Mouse (Mus musculus) CH12.LX (cell line): ENCODE results near the gene Bloc1s1. TPM values are rescaled to one million over a fixed set of nuclear protein-coding genes. Genes with fewer than 3 reads are reported as not detected.

Source experiments
- DNase-seq: peaks from one replicate; pipeline ENCODE4 v3.0.0-alpha.2; 2013; ENCODE audit errors: extremely low read depth
- H3K27ac ChIP-seq: 2 replicates; pipeline ENCODE4 v1.5.1; 2012; ENCODE audit warnings: low read depth, mild to moderate bottlenecking, control low read depth, moderate library complexity; ENCODE audit not compliant: insufficient read depth
- H3K27me3 ChIP-seq: replicated peaks from 2 replicates; pipeline ENCODE3; 2012; ENCODE audit warnings: inconsistent platforms
- H3K36me3 ChIP-seq, 2 experiments: replicated peaks in 1 of 2; 2 replicates each; pipeline versions ENCODE3 to v1.6.1; 2012; ENCODE audit warnings: inconsistent platforms in 1 of 2, low read length in 1 of 2, mild to moderate bottlenecking in 1 of 2, mixed read lengths in 1 of 2, moderate library complexity in 1 of 2; ENCODE audit not compliant: control insufficient read depth in 1 of 2, insufficient read depth in 1 of 2
- H3K4me1 ChIP-seq, 2 experiments: 2 replicates each; pipeline ENCODE4 v1.6.1; 2012; ENCODE audit warnings: inconsistent platforms in 1 of 2, moderate library complexity in 1 of 2; ENCODE audit not compliant: insufficient read depth in 2 of 2, control insufficient read depth in 1 of 2
- H3K4me2 ChIP-seq: 2 replicates; pipeline ENCODE4 v1.6.1; 2012; ENCODE audit warnings: low read depth, mild to moderate bottlenecking, control low read depth; ENCODE audit not compliant: poor library complexity, insufficient read depth, severe bottlenecking
- H3K4me3 ChIP-seq, 3 experiments: fragments of 150-350 bp in 1 of 3; sonication (generic) in 1 of 3; replicated peaks in 1 of 3; 2 replicates each; pipeline versions ENCODE3 to v1.5.1; 2011 to 2012; ENCODE audit warnings: low read depth in 2 of 3, low read length in 2 of 3, mild to moderate bottlenecking in 2 of 3, moderate library complexity in 2 of 3, control low read depth in 1 of 3, improper control_type of control experiment in 1 of 3, inconsistent platforms in 1 of 3, mixed read lengths in 1 of 3; ENCODE audit not compliant: poor library complexity in 1 of 3
- H3K79me2 ChIP-seq: replicated peaks from 2 replicates; pipeline ENCODE4 v1.6.1; 2012; ENCODE audit warnings: mild to moderate bottlenecking, moderate library complexity; ENCODE audit not compliant: control insufficient read depth, poor library complexity, insufficient read depth, severe bottlenecking; ENCODE audit errors: extremely low read depth
- H3K9ac ChIP-seq: 2 replicates; pipeline ENCODE4 v1.6.1; 2012; ENCODE audit warnings: low read depth, mild to moderate bottlenecking, control low read depth, moderate library complexity; ENCODE audit not compliant: insufficient read depth
- H3K9me3 ChIP-seq: replicated peaks from 2 replicates; pipeline ENCODE3; 2012; ENCODE audit warnings: low read length, inconsistent platforms, mixed read lengths
- BHLHE40 ChIP-seq: IDR thresholded peaks from 2 replicates; pipeline ENCODE4 v1.6.1; 2011; ENCODE audit warnings: mild to moderate bottlenecking, low read depth, low read length, improper control_type of control experiment
- EP300 ChIP-seq: IDR thresholded peaks from 2 replicates; pipeline ENCODE4 v1.6.1; 2011; ENCODE audit warnings: low read length, improper control_type of control experiment
- HCFC1 ChIP-seq: IDR thresholded peaks from 2 replicates; pipeline ENCODE4 v1.6.1; 2012; ENCODE audit warnings: low read depth, mild to moderate bottlenecking, inconsistent platforms, low read length, improper control_type of control experiment
- IRF4 ChIP-seq: IDR thresholded peaks from 2 replicates; pipeline ENCODE4 v1.6.1; 2014; ENCODE audit warnings: low read depth, mild to moderate bottlenecking, inconsistent platforms, low read length, improper control_type of control experiment
- JUN ChIP-seq: IDR thresholded peaks from 2 replicates; pipeline ENCODE4 v1.6.1; 2011; ENCODE audit warnings: low read depth, mild to moderate bottlenecking, low read length, improper control_type of control experiment, moderate library complexity; ENCODE audit not compliant: insufficient read depth
- KAT2A ChIP-seq: IDR thresholded peaks from 2 replicates; pipeline ENCODE4 v1.6.1; 2012; ENCODE audit warnings: low read length, improper control_type of control experiment, inconsistent platforms; ENCODE audit not compliant: insufficient replicate concordance
- MAX ChIP-seq: IDR thresholded peaks from 2 replicates; pipeline ENCODE4 v1.6.1; 2011; ENCODE audit warnings: low read length, improper control_type of control experiment
- MYC ChIP-seq: IDR thresholded peaks from 2 replicates; pipeline ENCODE4 v1.6.1; 2011; ENCODE audit warnings: low read depth, mild to moderate bottlenecking, improper control_type of control experiment, low read length
- NRF1 ChIP-seq: IDR thresholded peaks from 2 replicates; pipeline ENCODE4 v1.6.1; 2014; ENCODE audit warnings: low read depth, mild to moderate bottlenecking, inconsistent platforms, low read length, improper control_type of control experiment, moderate library complexity
- POLR2A ChIP-seq: IDR thresholded peaks from 2 replicates; pipeline ENCODE4 v1.6.1; 2011; ENCODE audit warnings: low read depth, mild to moderate bottlenecking, improper control_type of control experiment, low read length
- POLR2AphosphoS2 ChIP-seq: IDR thresholded peaks from 2 replicates; pipeline ENCODE4 v1.6.1; 2011; ENCODE audit warnings: low read depth, low read length, improper control_type of control experiment
- RAD21 ChIP-seq: IDR thresholded peaks from 2 replicates; pipeline ENCODE4 v1.6.1; 2011; ENCODE audit warnings: low read depth, mild to moderate bottlenecking, low read length, improper control_type of control experiment, moderate library complexity
- SMC3 ChIP-seq: IDR thresholded peaks from 2 replicates; pipeline ENCODE4 v1.6.1; 2011; ENCODE audit warnings: low read depth, low read length, improper control_type of control experiment
- TBP ChIP-seq: conservative IDR thresholded peaks from 2 replicates; pipeline ENCODE4 v1.6.1; 2011; ENCODE audit warnings: low read depth, low read length, improper control_type of control experiment
- USF1 ChIP-seq: IDR thresholded peaks from 2 replicates; pipeline ENCODE4 v1.6.1; 2014; ENCODE audit warnings: low read depth, mild to moderate bottlenecking, inconsistent platforms, low read length, improper control_type of control experiment
- ZKSCAN1 ChIP-seq: IDR thresholded peaks from 2 replicates; pipeline ENCODE4 v1.6.1; 2012; ENCODE audit warnings: low read depth, inconsistent platforms, low read length, improper control_type of control experiment, borderline replicate concordance
- ZMIZ1 ChIP-seq: IDR thresholded peaks from 2 replicates; pipeline ENCODE4 v1.6.1; 2012; ENCODE audit warnings: low read depth, mild to moderate bottlenecking, inconsistent platforms, low read length, improper control_type of control experiment
- dilution Hi-C: fragments of 300-500 bp; cut with MboI; formaldehyde crosslinking; loops from 2 replicates; pipeline ENCODE4 v1.14.3; 2020; ENCODE audit warnings: low sequenced_read_pairs; ENCODE audit not compliant: extremely low pct_unique_long_range_greater_than_20kb, extremely low pct_ligation_motif_present
- in situ Hi-C: fragments of 300-500 bp; cut with MboI; formaldehyde crosslinking; loops from 3 replicates; pipeline ENCODE4 v1.14.3; 2019; ENCODE audit warnings: low sequenced_read_pairs, low pct_ligation_motif_present, low pct_unique_long_range_greater_than_20kb, mixed read lengths
- polyA plus RNA-seq: library from polyadenylated mRNA; unstranded; fragments of >175 nt; gene quantifications from 2 replicates; pipeline ENCODE4 v1.2.1, GENCODE M21; 2012; ENCODE audit warnings: low read depth; ENCODE audit not compliant: insufficient read length
- total RNA-seq, 2 experiments: library from RNA; depleted of rRNA; stranded (reverse); fragments of 300-350 nt in 1 of 2; fragments of >200 nt in 1 of 2; gene quantifications; 2 replicates each; pipeline ENCODE4 v1.2.3; 2012 to 2014

Gene Bloc1s1
- total and polyA plus RNA-seq, 3 experiments, result 34.1 to 74.4 (median 37.1) TPM

DNA sequence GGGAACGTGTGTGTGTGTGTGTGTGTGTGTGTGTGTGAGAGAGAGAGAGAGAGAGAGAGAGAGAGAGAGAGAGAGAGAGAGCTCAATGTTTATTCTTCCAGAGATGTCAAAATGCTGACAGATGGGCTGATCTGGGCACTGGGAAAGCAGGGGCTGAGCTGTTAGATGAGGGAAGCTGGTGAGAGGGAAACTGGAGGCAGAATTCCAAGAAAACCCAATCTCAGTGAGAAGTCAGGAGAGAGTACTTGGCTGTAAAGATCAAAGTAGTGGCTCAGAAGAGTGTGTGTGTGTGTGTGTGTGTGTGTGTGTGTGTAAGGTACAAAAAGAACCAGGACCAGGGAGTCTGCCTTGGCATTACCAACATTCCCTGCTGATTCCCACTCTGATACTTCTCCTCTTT, 26.3 kb downstream of the Bloc1s1 start:
- dilution Hi-C loops, result no loop called here
- H3K36me3 ChIP-seq, result no peaks in the 10 kb centered on the region
- H3K4me2 ChIP-seq, result no peak overlapping the region
- H3K27me3 ChIP-seq, result peaks cover 20% of the 10 kb centered on the region
- TF ChIP-seq JUN (no peak), HCFC1 (no peak), MAX (no peak), ZMIZ1 (no peak)
- H3K79me2 ChIP-seq, result no peaks in the 10 kb centered on the region
- no peak for DNase-seq
- H3K9ac ChIP-seq, result no peak overlapping the region
- H3K27ac ChIP-seq, result no peak overlapping the region
- peaks cover 5 to 9% of the 10 kb centered on the region in 2 experiments; a peak in 3 of 4 replicates for H3K4me1 ChIP-seq
- no peak overlapping the region for H3K4me3 ChIP-seq
- no peaks in the 10 kb centered on the region for H3K9me3 ChIP-seq
- in situ Hi-C loops, result loop anchor here (5.0 kb wide), 2 partner anchors 60 to 125 kb away; no protein-coding TSS in a partner anchor

DNA sequence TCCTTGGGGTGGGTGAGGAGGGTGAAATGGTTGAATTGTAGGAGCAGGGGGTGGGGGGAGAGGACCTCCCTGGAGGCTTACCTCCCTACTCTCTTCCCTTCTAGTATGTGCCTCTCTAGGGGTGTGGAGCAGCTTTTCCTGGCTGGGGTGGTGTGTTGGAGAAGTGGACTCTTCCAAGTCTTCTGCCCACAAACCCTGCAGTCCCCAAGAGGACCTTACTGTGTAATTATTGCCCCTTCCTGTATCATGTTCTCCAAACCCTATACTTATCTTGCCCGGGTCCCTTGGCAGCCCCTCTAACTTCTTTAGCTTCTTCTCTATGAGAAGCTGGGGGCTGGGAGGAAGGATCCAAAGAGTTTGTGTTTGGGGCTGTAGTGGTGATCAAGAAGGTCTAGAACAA, 27.0 kb downstream of the Bloc1s1 start:
- no peaks in the 10 kb centered on the region for H3K79me2 ChIP-seq
- H3K27ac ChIP-seq, result no peak overlapping the region
- TF ChIP-seq POLR2A, result no peak
- dilution Hi-C loops, result no loop called here
- DNase-seq, result no peak
- in situ Hi-C loops, result loop anchor here (5.0 kb wide), 2 partner anchors 60 to 125 kb away; no protein-coding TSS in a partner anchor
- no peak overlapping the region for H3K4me3 ChIP-seq
- H3K36me3 ChIP-seq, result no peaks in the 10 kb centered on the region
- no peak overlapping the region for H3K9ac ChIP-seq
- H3K4me2 ChIP-seq, result no peak overlapping the region
- no peaks in the 10 kb centered on the region for H3K9me3 ChIP-seq
- H3K4me1 ChIP-seq, result peaks cover 4 to 14% of the 10 kb centered on the region in 2 experiments; a peak in 2 of 4 replicates
- peaks cover 25% of the 10 kb centered on the region for H3K27me3 ChIP-seq

DNA sequence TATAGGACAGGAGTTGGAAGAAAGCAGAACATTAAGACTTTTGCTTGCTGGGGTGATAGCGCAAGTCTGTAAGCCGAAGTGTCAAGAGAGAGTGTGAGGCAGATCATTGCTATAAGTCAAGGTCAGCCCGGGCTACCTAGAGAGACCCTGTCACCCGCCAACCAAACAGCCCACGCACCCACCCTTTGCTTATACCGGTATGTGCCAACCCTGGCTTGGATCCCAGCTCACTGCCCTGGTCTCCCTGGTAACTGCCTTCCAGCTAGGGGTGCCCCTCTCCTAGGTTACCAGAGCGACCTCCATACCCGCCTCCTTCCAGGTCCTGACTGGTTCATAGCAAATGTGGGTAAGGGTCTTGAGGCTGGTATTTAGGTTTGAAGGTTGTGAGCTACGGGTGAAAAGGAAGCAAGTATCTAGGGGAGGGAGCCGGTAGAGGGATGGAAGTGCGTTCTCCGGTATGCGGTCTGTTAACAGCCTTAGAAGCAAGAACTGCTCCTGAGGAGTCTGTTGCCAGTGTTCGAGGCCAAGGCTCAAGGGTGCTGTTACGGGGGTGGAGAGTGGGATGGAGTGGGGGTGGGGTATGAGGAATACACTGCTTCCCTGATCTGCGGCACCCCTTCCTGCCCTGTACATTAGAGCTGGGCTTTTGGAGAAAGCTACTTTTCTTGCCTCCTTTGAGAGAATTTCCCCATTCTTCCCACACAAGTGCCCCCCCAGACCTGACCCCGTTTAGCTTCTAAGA, 27.7 kb downstream of the Bloc1s1 start:
- H3K27me3 ChIP-seq, result peaks cover 25% of the 10 kb centered on the region
- no peaks in the 10 kb centered on the region for H3K9me3 ChIP-seq
- H3K4me2 ChIP-seq, result peak overlapping the region; percentile 76
- 0 out of 2 replicates have a peak overlapping the region, but pooled peaks have one; percentile 18 for H3K9ac ChIP-seq
- dilution Hi-C loops, result no loop called here
- DNase-seq, result no peak
- no peaks in the 10 kb centered on the region for H3K79me2 ChIP-seq
- no peak overlapping the region for H3K4me3 ChIP-seq
- TF ChIP-seq MYC, result no peak
- no peak for TF ChIP-seq RAD21
- TF ChIP-seq USF1, result no peak
- no peak for TF ChIP-seq POLR2AphosphoS2
- TF ChIP-seq TBP, result no peak
- no peak for TF ChIP-seq IRF4
- no peak for TF ChIP-seq KAT2A
- no peak for TF ChIP-seq ZKSCAN1
- TF ChIP-seq BHLHE40, result no peak
- TF ChIP-seq NRF1, result no peak
- TF ChIP-seq JUN, result no peak
- no peak for TF ChIP-seq ZMIZ1
- TF ChIP-seq EP300, result no peak
- TF ChIP-seq SMC3, result no peak
- TF ChIP-seq MAX, result no peak
- no peak overlapping the region for H3K27ac ChIP-seq
- H3K4me1 ChIP-seq, result peaks cover 4 to 14% of the 10 kb centered on the region in 2 experiments; a peak in 2 of 4 replicates
- in situ Hi-C loops, result loop anchor here (5.0 kb wide), 2 partner anchors 59 to 124 kb away; no protein-coding TSS in a partner anchor
- H3K36me3 ChIP-seq, result no peaks in the 10 kb centered on the region
